Mouse (Mus musculus): ENCODE data around the gene Capza1. TPM values are rescaled to one million over a fixed set of nuclear protein-coding genes. Genes with fewer than 3 reads are reported as not detected.
"Not testable (repeated sequence)": the region's sequence is repeated elsewhere in the genome, so short reads cannot be mapped to it uniquely, and the experiment has no call there.

The Capza1 gene
- total RNA-seq (2015; ENCODE audit: low replicate concordance) (125 and 127 TPM in 2 replicates), total RNA-seq (2017; ENCODE audit: low replicate concordance) (73.6 and 89.7 TPM in 2 replicates)

- peak; percentile 90 for ATAC-seq (replicated peaks; ENCODE audit: low FRiP score, poor library complexity, severe bottlenecking)
These were observed at the start of gene Capza1, which contains the start of gene St7l for GRCm38 (mm10) chr3:104863786-104864650. Gene Capza1 (minus strand): TSS chr3:104864505. Gene St7l (plus strand): TSS chr3:104864005.

GRCm38 (mm10) chr3:104909195-104909594, 44.9 kb upstream of the Capza1 start:
- no peak for ATAC-seq (replicated peaks; ENCODE audit: low FRiP score, poor library complexity, severe bottlenecking)

GRCm38 (mm10) chr3:104906007-104906406, 41.7 kb upstream of the Capza1 start:
- ATAC-seq (replicated peaks; ENCODE audit: low FRiP score, poor library complexity, severe bottlenecking): no peak

- ATAC-seq (replicated peaks; ENCODE audit: low FRiP score, poor library complexity, severe bottlenecking): no peak
These were observed 41.1 kb upstream of the Capza1 start for GRCm38 (mm10) chr3:104905389-104905788.

GRCm38 (mm10) chr3:104901154-104901553, 36.8 kb upstream of the Capza1 start:
- no peak for ATAC-seq (replicated peaks; ENCODE audit: low FRiP score, poor library complexity, severe bottlenecking)

- ATAC-seq (replicated peaks; ENCODE audit: low FRiP score, poor library complexity, severe bottlenecking): no peak
These were observed 31.8 kb upstream of the Capza1 start for GRCm38 (mm10) chr3:104896141-104896540.

- ATAC-seq (replicated peaks; ENCODE audit: low FRiP score, poor library complexity, severe bottlenecking): no peak
These were observed 24.3 kb upstream of the Capza1 start for GRCm38 (mm10) chr3:104888585-104888984.

- ATAC-seq (replicated peaks; ENCODE audit: low FRiP score, poor library complexity, severe bottlenecking): no peak
These were observed 5.3 kb upstream of the Capza1 start for GRCm38 (mm10) chr3:104869611-104870010.

- not testable (repeated sequence) for ATAC-seq (replicated peaks; ENCODE audit: low FRiP score, poor library complexity, severe bottlenecking)
These were observed 2.4 kb upstream of the Capza1 start for GRCm38 (mm10) chr3:104866674-104867073.

- ATAC-seq (replicated peaks; ENCODE audit: low FRiP score, poor library complexity, severe bottlenecking): peak; percentile 36; the same call in 1 of the 2 replicates
These were observed 1.1 kb upstream of the Capza1 start for GRCm38 (mm10) chr3:104865341-104865788.

GRCm38 (mm10) chr3:104864651-104865340, 491 bp upstream of the Capza1 start:
- peak; percentile 76 for ATAC-seq (replicated peaks; ENCODE audit: low FRiP score, poor library complexity, severe bottlenecking)

GRCm38 (mm10) chr3:104858560-104858959, 5.7 kb downstream of the Capza1 start:
- ATAC-seq (replicated peaks; ENCODE audit: low FRiP score, poor library complexity, severe bottlenecking): 0 out of 2 replicates have a peak, but pooled peaks have one; percentile 53

- peak; percentile 55; the same call in 1 of the 2 replicates for ATAC-seq (replicated peaks; ENCODE audit: low FRiP score, poor library complexity, severe bottlenecking)
These were observed 8.2 kb downstream of the Capza1 start for GRCm38 (mm10) chr3:104856106-104856505.

- ATAC-seq (replicated peaks; ENCODE audit: low FRiP score, poor library complexity, severe bottlenecking): peak; percentile 65
These were observed 9.4 kb downstream of the Capza1 start for GRCm38 (mm10) chr3:104854866-104855265.

- 0 out of 2 replicates have a peak, but pooled peaks have one; percentile 50 for ATAC-seq (replicated peaks; ENCODE audit: low FRiP score, poor library complexity, severe bottlenecking)
These were observed 9.8 kb downstream of the Capza1 start for GRCm38 (mm10) chr3:104854465-104854864.

GRCm38 (mm10) chr3:104846601-104847000, 17.7 kb downstream of the Capza1 start:
- ATAC-seq (replicated peaks; ENCODE audit: low FRiP score, poor library complexity, severe bottlenecking): no peak

GRCm38 (mm10) chr3:104841049-104841448, 23.3 kb downstream of the Capza1 start:
- ATAC-seq (replicated peaks; ENCODE audit: low FRiP score, poor library complexity, severe bottlenecking): no peak

GRCm38 (mm10) chr3:104835797-104836196, 28.5 kb downstream of the Capza1 start:
- no peak for ATAC-seq (replicated peaks; ENCODE audit: low FRiP score, poor library complexity, severe bottlenecking)

- ATAC-seq (replicated peaks; ENCODE audit: low FRiP score, poor library complexity, severe bottlenecking): no peak
These were observed 41.9 kb downstream of the Capza1 start for GRCm38 (mm10) chr3:104822413-104822812.

- ATAC-seq (replicated peaks; ENCODE audit: low FRiP score, poor library complexity, severe bottlenecking): no peak
These were observed 43.9 kb downstream of the Capza1 start for GRCm38 (mm10) chr3:104820426-104820825.

All from erythroid progenitor cell, adult 5-6 weeks (primary cell).